Mouse (Mus musculus): ENCODE results near the gene Hist1h1a. TPM values are rescaled to one million over a fixed set of nuclear protein-coding genes. Genes with fewer than 3 reads are reported as not detected.
"Not testable (repeated sequence)": the region's sequence is repeated elsewhere in the genome, so short reads cannot be mapped to it uniquely, and the experiment has no call there.

Gene Hist1h1a
- polyA plus RNA-seq, 1 experiment = 3.3 TPM

DNA sequence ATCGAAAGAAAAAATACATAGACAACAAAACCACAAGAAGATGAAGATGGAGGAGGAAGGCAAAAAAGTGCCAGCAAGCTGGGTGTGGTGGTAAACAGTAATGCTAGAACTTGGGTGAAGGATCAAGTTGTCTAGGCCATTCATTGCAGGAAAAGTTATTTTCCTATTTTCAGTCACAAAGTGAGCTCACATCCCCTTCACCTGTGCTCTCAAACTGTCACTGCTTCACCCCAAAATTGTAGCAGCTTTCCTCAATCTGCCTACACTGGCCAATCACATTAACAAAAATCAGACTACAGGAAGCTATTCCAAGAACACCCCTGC is 3.6 kb upstream of the Hist1h1a start:
- TF ChIP-seq GATA1 (IDR thresholded peaks at IDR 0.05; ENCODE audit: borderline replicate concordance, low read length) (no peak), FLI1 (IDR thresholded peaks at IDR 0.05; ENCODE audit: low read length) (no peak)
- H3K9me3 ChIP-seq = no peaks in the 10 kb centered on the region
- H3K36me3 ChIP-seq (replicated peaks; ENCODE audit: low read length) = no peaks in the 10 kb centered on the region
- peak overlapping the region; percentile 86 for H3K4me3 ChIP-seq (replicated peaks)
- peaks cover 69% of the 10 kb centered on the region for H3K4me1 ChIP-seq
- H3K27me3 ChIP-seq (replicated peaks) = no peaks in the 10 kb centered on the region

DNA sequence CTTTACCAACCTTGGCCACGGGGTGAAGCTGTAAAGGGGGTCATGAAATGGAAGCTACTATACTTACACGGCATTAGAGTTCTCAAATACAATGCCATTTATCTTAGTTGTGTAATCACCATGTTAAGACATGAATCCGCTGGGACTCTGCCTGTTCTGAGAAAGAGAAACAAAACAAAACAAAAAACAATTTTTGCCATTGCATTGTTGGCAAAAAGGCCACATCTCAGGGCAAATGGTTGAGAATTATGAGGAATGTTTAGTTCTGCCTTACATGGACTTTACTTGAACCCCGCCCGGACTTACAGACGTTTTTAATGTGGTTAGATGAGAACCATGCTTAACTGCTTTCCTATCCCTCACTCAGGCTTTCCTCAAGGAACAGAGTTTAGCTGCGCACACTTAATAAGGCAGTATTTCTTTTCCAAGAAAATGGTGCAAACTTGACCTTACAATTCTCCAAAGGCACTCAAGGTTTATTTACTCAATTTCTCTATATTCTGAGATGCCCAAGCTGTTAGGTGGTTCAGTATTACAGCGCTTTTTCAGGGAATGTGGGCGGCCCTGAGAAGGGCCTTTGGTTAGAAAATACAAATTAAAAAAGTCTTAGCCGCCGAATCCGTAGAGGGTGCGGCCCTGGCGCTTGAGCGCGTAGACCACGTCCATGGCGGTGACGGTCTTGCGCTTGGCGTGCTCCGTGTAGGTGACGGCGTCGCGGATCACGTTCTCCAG is 3.1 kb upstream of the Hist1h1a start:
- TF ChIP-seq GATA1 (IDR thresholded peaks at IDR 0.05; ENCODE audit: borderline replicate concordance, low read length) (no peak), FLI1 (IDR thresholded peaks at IDR 0.05; ENCODE audit: low read length) (no peak)
- H3K4me1 ChIP-seq = peaks cover 68% of the 10 kb centered on the region
- H3K27me3 ChIP-seq (replicated peaks) = no peaks in the 10 kb centered on the region
- no peaks in the 10 kb centered on the region for H3K36me3 ChIP-seq (replicated peaks; ENCODE audit: low read length)
- no peaks in the 10 kb centered on the region for H3K9me3 ChIP-seq
- peak overlapping the region; percentile 86 for H3K4me3 ChIP-seq (replicated peaks)

DNA sequence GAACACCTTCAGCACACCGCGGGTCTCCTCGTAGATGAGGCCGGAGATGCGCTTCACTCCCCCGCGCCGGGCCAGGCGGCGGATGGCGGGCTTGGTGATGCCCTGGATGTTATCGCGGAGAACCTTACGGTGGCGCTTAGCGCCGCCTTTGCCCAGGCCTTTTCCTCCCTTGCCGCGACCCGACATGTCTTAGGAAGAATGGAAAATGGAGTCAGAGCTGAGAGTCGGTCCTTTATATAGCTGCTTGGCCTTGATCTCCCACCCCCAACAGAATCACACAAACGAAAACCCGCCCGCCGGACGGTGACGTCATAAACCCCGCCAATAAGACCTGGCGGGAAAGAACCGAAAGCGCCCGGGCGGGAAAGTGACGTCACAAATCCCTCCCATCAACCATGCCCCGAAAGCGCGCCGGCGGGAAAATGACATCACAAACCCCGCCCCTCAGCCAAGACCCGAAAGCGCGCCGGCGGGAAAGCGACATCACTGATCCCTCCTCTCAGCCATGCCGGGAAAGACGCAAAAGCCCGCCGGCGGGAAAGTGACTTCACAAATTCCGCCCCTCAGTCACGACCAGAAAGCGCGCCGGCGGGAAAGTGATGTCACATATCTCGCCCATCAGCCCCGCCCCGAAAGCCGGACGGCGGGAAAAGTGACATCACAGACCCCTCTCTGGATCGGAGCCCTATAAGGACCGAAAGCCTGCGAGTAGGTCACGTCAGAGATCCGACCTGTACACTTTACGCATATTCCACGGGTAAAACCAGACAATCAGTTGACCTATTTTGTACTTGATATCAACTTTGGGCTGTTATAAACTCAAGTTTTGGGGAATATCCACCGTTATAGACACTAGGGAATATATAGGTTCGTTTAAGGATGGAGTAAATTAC is 2.2 kb upstream of the Hist1h1a start, which contains the start of gene Hist1h4a:
Hist1h4a (minus strand) TSS at position 259 of the 893 bp plus-strand sequence.
- H3K4me1 ChIP-seq = peaks cover 62% of the 10 kb centered on the region
- H3K4me3 ChIP-seq (replicated peaks) = peak within 1 kb of the TSS; percentile 92
- H3K27me3 ChIP-seq (replicated peaks) = no peaks in the 10 kb centered on the region
- no peaks in the 10 kb centered on the region for H3K9me3 ChIP-seq
- no peaks in the 10 kb centered on the region for H3K36me3 ChIP-seq (replicated peaks; ENCODE audit: low read length)
- TF ChIP-seq GATA1 (IDR thresholded peaks at IDR 0.05; ENCODE audit: borderline replicate concordance, low read length) (no peak), FLI1 (IDR thresholded peaks at IDR 0.05; ENCODE audit: low read length) (peak; percentile 67; the same call in 1 of the 2 replicates)

- not testable (repeated sequence) for H3K27me3 ChIP-seq (replicated peaks); H3K9me3 ChIP-seq; H3K36me3 ChIP-seq (replicated peaks; ENCODE audit: low read length)
- H3K4me1 ChIP-seq = peaks cover 67% of the 10 kb centered on the region
- TF ChIP-seq GATA1 (IDR thresholded peaks at IDR 0.05; ENCODE audit: borderline replicate concordance, low read length) = peak; percentile 11; the same call in 1 of the 3 replicates
- peak within 1 kb of the TSS; percentile 92 for H3K4me3 ChIP-seq (replicated peaks)
Measured at GRCm38 (mm10) chr13:23761871-23762821, 1.3 kb upstream of the Hist1h1a start, which contains the start of gene Hist1h3a. Gene Hist1h3a (minus strand): TSS chr13:23762386.

GRCm38 (mm10) chr13:23763242-23763585 is 252 bp upstream of the Hist1h1a start:
- H3K9me3 ChIP-seq = no peaks in the 10 kb centered on the region
- no peaks in the 10 kb centered on the region for H3K27me3 ChIP-seq (replicated peaks)
- no peak for TF ChIP-seq GATA1 (IDR thresholded peaks at IDR 0.05; ENCODE audit: borderline replicate concordance, low read length)
- no peak for TF ChIP-seq FLI1 (IDR thresholded peaks at IDR 0.05; ENCODE audit: low read length)
- no peaks in the 10 kb centered on the region for H3K36me3 ChIP-seq (replicated peaks; ENCODE audit: low read length)
- H3K4me1 ChIP-seq = peaks cover 63% of the 10 kb centered on the region
- H3K4me3 ChIP-seq (replicated peaks) = peak overlapping the region; percentile 89

DNA sequence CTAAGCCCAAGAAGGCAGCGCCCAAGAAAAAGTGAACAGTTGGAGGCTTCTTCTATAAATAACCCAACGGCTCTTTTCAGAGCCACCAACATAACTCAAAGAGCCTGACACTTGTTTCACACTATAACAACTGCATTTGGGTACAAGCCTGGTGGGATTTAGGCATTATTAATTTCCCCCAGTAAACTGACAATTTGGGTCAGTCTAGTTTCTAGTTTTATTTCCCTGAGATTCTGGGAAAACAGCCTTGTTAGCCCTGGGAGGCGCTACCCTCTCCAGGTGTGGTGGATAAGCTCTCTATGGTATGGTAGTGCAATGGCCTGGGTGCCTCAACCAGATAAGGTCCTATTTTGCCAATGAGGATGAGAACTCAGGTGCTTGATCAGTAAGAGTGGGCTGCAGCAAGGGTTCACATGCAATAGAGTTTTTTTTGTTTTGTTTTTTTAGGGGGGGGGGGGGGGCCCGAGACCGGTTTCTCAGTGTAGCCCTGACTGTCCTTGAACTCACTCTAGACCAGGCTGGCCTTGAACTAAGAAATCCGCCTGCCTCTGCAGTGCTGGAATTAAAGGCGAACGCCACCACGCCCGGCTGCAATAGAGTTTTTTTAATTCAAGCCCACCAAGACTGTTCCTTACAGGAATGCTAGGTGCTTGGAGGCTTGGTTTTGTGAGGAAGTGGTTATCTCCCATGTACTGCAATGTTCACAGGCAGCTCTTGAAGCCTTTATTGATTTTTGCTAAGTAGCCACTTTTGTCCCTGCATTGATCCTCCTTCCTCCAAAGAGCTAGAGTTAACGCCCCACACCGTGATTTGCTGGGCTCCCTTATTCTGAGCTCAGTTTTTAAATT is 1.1 kb downstream of the Hist1h1a start:
- H3K4me1 ChIP-seq = peaks cover 63% of the 10 kb centered on the region
- H3K27me3 ChIP-seq (replicated peaks) = no peaks in the 10 kb centered on the region
- H3K36me3 ChIP-seq (replicated peaks; ENCODE audit: low read length) = no peaks in the 10 kb centered on the region
- peak overlapping the region; percentile 89 for H3K4me3 ChIP-seq (replicated peaks)
- H3K9me3 ChIP-seq = no peaks in the 10 kb centered on the region
- no peak for TF ChIP-seq FLI1 (IDR thresholded peaks at IDR 0.05; ENCODE audit: low read length)
- no peak for TF ChIP-seq GATA1 (IDR thresholded peaks at IDR 0.05; ENCODE audit: borderline replicate concordance, low read length)

DNA sequence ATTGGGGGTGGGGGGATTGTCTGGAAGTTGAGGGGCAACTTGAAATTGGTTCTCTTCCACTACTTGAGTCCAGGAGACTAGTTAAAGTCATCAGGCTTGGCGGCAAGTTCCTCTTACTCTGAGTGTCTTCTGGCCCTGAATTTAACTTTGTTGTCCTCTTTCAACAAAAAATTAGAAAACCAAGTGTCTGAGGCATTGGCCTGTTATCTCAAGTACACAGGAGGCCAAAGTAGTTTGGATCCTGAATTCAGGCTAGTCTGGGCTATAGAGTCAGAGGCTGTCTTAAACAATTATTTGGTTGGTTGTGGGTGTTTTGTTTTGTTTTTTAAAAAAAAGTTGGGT is 1.7 kb downstream of the Hist1h1a start:
- Histone ChIP-seq H3K27me3 (replicated peaks) (no peaks in the 10 kb centered on the region), H3K4me1 (peaks cover 60% of the 10 kb centered on the region), H3K4me3 (replicated peaks) (no peak overlapping the region), H3K9me3 (no peaks in the 10 kb centered on the region), H3K36me3 (replicated peaks; ENCODE audit: low read length) (no peaks in the 10 kb centered on the region)
- TF ChIP-seq FLI1 (IDR thresholded peaks at IDR 0.05; ENCODE audit: low read length) = no peak
- no peak for TF ChIP-seq GATA1 (IDR thresholded peaks at IDR 0.05; ENCODE audit: borderline replicate concordance, low read length)

DNA sequence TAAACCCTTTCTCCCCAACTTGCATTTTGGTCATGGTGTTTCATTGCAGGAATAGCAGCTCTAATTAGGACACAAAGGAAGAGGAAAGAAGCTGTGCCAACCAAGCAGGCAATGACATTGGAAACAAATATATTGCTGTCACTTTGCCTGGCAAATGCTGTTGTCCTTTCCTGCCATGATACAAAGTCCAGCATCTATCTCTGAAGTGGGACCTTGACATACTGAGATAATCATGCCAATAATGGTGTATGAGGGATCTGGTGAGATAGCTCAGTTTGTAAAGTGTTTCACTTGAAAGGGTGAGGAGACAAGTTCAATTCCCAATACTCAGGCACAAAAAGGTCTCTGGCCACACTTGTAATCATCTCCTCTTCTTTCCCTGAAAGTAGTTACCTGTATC is 3.3 kb downstream of the Hist1h1a start:
- no peak for TF ChIP-seq FLI1 (IDR thresholded peaks at IDR 0.05; ENCODE audit: low read length)
- TF ChIP-seq GATA1 (IDR thresholded peaks at IDR 0.05; ENCODE audit: borderline replicate concordance, low read length) = no peak
- Histone ChIP-seq H3K9me3 (no peaks in the 10 kb centered on the region), H3K4me1 (peaks cover 54% of the 10 kb centered on the region), H3K4me3 (replicated peaks) (no peak overlapping the region), H3K27me3 (replicated peaks) (no peaks in the 10 kb centered on the region), H3K36me3 (replicated peaks; ENCODE audit: low read length) (no peaks in the 10 kb centered on the region)
